In genomic region chr4:58183897-58184296, GRCm38 (mm10) we compare ENCODE assay signal across 20 mouse cellular contexts. TPM values are rescaled to one million over a fixed set of nuclear protein-coding genes. Genes with fewer than 3 reads are reported as not detected.
DNase-seq lines count a peak whose midpoint lies in the region; ATAC-seq and TF ChIP-seq lines count a peak whose summit lies in the region.
"Had no signal": no experiment of that assay in that cellular context is flagged by ENCODE, and none has a peak within 500 bp of the region (broad histone marks: within the 10 kb centered on the region; RNA-seq: fewer than 3 reads in every experiment).

No protein-coding gene starts in this region.

- H3K9ac ChIP-seq in kidney, embryonic 16.5 days (replicated peaks; ENCODE audit: low read length) = no peak overlapping the region
- H3K9ac ChIP-seq: embryonic facial prominence, embryonic 15.5 days; forebrain, embryonic 15.5 days; heart, embryonic 15.5 days; hindbrain, embryonic 13.5 days had no signal

- TF ChIP-seq POLR2A in spleen, adult 2 months (IDR thresholded peaks at IDR 0.05; ENCODE audit: low read depth, low read length) = no peak

- no peak overlapping the region for H3K4me3 ChIP-seq in gastrocnemius, adult 2 months
- H3K4me3 ChIP-seq in kidney, embryonic 16.5 days (ENCODE audit: low read length) = no peak overlapping the region
- no peak overlapping the region for H3K4me3 ChIP-seq in spleen, adult 2 months (ENCODE audit: extremely low read depth, insufficient read depth, insufficient read length)
- H3K4me3 ChIP-seq: embryonic facial prominence, embryonic 15.5 days; forebrain, embryonic 15.5 days; heart, adult 2 months; heart, embryonic 15.5 days; hindbrain, embryonic 13.5 days had no signal

- H3K4me2 ChIP-seq in kidney, embryonic 16.5 days (replicated peaks; ENCODE audit: low read depth, low read length) = no peak overlapping the region
- H3K4me2 ChIP-seq: embryonic facial prominence, embryonic 15.5 days; forebrain, embryonic 15.5 days; heart, embryonic 11.5 days; heart, embryonic 15.5 days; hindbrain, embryonic 13.5 days had no signal

- H3K27ac ChIP-seq in gastrocnemius, adult 2 months = peak overlapping the region; percentile 57
- no peak overlapping the region for H3K27ac ChIP-seq in kidney, embryonic 16.5 days (ENCODE audit: low read length)
- 0 out of 2 replicates have a peak overlapping the region, but pooled peaks have one; percentile 4 for H3K27ac ChIP-seq in spleen, adult 2 months (ENCODE audit: insufficient read depth, low read length)
- H3K27ac ChIP-seq: embryonic facial prominence, embryonic 15.5 days; forebrain, embryonic 15.5 days; heart, adult 2 months; heart, embryonic 15.5 days; hindbrain, embryonic 13.5 days had no signal

- H3K36me3 ChIP-seq in kidney, embryonic 16.5 days (ENCODE audit: insufficient read depth, low read length) = no peaks in the 10 kb centered on the region
- no peaks in the 10 kb centered on the region for H3K36me3 ChIP-seq in spleen, adult 2 months (ENCODE audit: control insufficient read depth, insufficient read depth, low read length)
- H3K36me3 ChIP-seq: embryonic facial prominence, embryonic 15.5 days; forebrain, embryonic 15.5 days; heart, embryonic 15.5 days; hindbrain, embryonic 13.5 days had no signal

- 39% methylated on average over 4 of the region's 4 CpGs for WGBS in kidney, embryonic 16.5 days
- 91% methylated on average over 4 of the region's 4 CpGs for WGBS in spleen, adult 2 months

- ATAC-seq in kidney, embryonic 16.5 days (ENCODE audit: low FRiP score, low TSS enrichment) = peak; percentile 83; the same call in 1 of the 2 replicates
- ATAC-seq: forebrain, embryonic 15.5 days had no signal

- intact Hi-C loops in gastrocnemius, adult 2 months (cut with DNase I) = no loop called here

- no peak for DNase-seq in gastrocnemius, adult 2 months
- DNase-seq in gastrocnemius, postnatal 4 days (ENCODE audit: low spot score in 2 of 2) = no peak
- DNase-seq in kidney, adult 8-10 months = no peak
- no peak for DNase-seq in spleen, adult 2 months (ENCODE audit: low read depth in 1 of 2, low spot score in 2 of 2)
- DNase-seq in spleen, postnatal 14 days (ENCODE audit: low spot score in 2 of 2) = no peak
- no peak for DNase-seq in cerebellum, adult 11 months
- DNase-seq: adrenal gland, postnatal 10 days; cerebellum, adult 18-20 months; cerebellum, adult 9-11 months; cerebellum, postnatal 36 days; gastrocnemius, postnatal 10 days; heart, adult 2 months; heart, postnatal 14 days had no signal

- H3K9me3 ChIP-seq in kidney, embryonic 16.5 days (ENCODE audit: low read length) = no peaks in the 10 kb centered on the region
- H3K9me3 ChIP-seq: embryonic facial prominence, embryonic 15.5 days; forebrain, embryonic 15.5 days; heart, embryonic 15.5 days; hindbrain, embryonic 13.5 days had no signal

- H3K27me3 ChIP-seq in kidney, embryonic 16.5 days (ENCODE audit: insufficient read depth, low read length) = no peaks in the 10 kb centered on the region
- no peaks in the 10 kb centered on the region for H3K27me3 ChIP-seq in spleen, adult 2 months (ENCODE audit: control insufficient read depth, insufficient read depth, low read length)
- H3K27me3 ChIP-seq: embryonic facial prominence, embryonic 15.5 days; forebrain, embryonic 15.5 days; heart, embryonic 15.5 days; hindbrain, embryonic 13.5 days had no signal

- TF ChIP-seq CTCF in gastrocnemius, adult 2 months (IDR thresholded peaks at IDR 0.05) = no peak
- TF ChIP-seq CTCF in spleen, adult 2 months (IDR thresholded peaks at IDR 0.05; ENCODE audit: extremely low read depth, insufficient read depth, insufficient read length, insufficient replicate concordance) = no peak

- H3K4me1 ChIP-seq in kidney, embryonic 16.5 days (ENCODE audit: insufficient read depth, low read length) = no peaks in the 10 kb centered on the region
- no peaks in the 10 kb centered on the region for H3K4me1 ChIP-seq in spleen, adult 2 months (ENCODE audit: control insufficient read depth, insufficient read depth, insufficient read length)
- H3K4me1 ChIP-seq: forebrain, embryonic 15.5 days; hindbrain, embryonic 13.5 days had no signal

RNA-seq across cellular contexts. Expression of gene Svep1, which starts 22.8 kb away (rescaled TPM):
- total RNA-seq in gastrocnemius, adult 2 months (2021) = 1 to 10 TPM; 5.1 to 7.5 TPM
- 10 to 100 TPM; 20.8 to 24.5 TPM for total RNA-seq in gastrocnemius, postnatal 4 days (2021)
- polyA plus RNA-seq in kidney, embryonic 16.5 days (2015; fragmentation: Nextera tagmentation; extraction: Ambion mirVana) = 3.1 and 3.6 TPM in 2 replicates
- 7.6 and 8.8 TPM in 2 replicates for polyA plus RNA-seq in spleen, adult 2 months (2012; rRNA removed)
- total RNA-seq: MEL had no signal
